Mouse (Mus musculus) lung, adult 2 months (tissue): Measurements from ENCODE around the gene Vmn1r197. TPM values are rescaled to one million over a fixed set of nuclear protein-coding genes. Genes with fewer than 3 reads are reported as not detected.
"Not testable (repeated sequence)": the region's sequence is repeated elsewhere in the genome, so short reads cannot be mapped to it uniquely, and the experiment has no call there.

Experiments used
- DNase-seq: peaks from one replicate; pipeline ENCODE4 v3.0.0; 2022
- H3K4me1 ChIP-seq: fragments of 200-500 bp; 2 replicates; pipeline ENCODE4 v1.6.1; 2011; ENCODE audit warnings: low read length; ENCODE audit not compliant: control insufficient read depth, insufficient read depth
- H3K4me3 ChIP-seq: fragments of 200-500 bp; replicated peaks from 2 replicates; pipeline ENCODE3; 2011; ENCODE audit warnings: low read depth, mild to moderate bottlenecking, control low read depth, low read length; ENCODE audit errors: extremely low read depth
- CTCF ChIP-seq: fragments of 200-500 bp; IDR thresholded peaks from 2 replicates; pipeline ENCODE4 v1.5.1; 2011; ENCODE audit warnings: mild to moderate bottlenecking, low read length, control low read depth; ENCODE audit not compliant: insufficient read depth
- POLR2A ChIP-seq: fragments of 200-500 bp; IDR thresholded peaks from 2 replicates; pipeline ENCODE4 v1.6.1; 2011; ENCODE audit warnings: low read depth, mild to moderate bottlenecking, control low read depth, low read length, borderline replicate concordance; ENCODE audit errors: extremely low read depth
- WGBS: fragments of 180-500 bp; shearing (Covaris S2); methylation state at CpG from one replicate; pipeline ENCODE4 v1.1.7; 2018; 5-methylcytosine and 5-hydroxymethylcytosine counted together
- polyA plus RNA-seq: library from polyadenylated mRNA; depleted of rRNA; stranded (reverse); fragments of >200 nt; gene quantifications from 2 replicates; pipeline ENCODE4 v1.2.3, GENCODE M21; 2012; rRNA removed

The Vmn1r197 gene
- polyA plus RNA-seq, 1 experiment = not detected

GRCm38 (mm10) chr13:22350813-22351212, 26.4 kb downstream of the Vmn1r197 start:
- no peak for TF ChIP-seq POLR2A
- no peak for TF ChIP-seq CTCF
- no peak for DNase-seq
- 80% methylated on average over 1 of the region's 1 CpGs for WGBS
- Histone ChIP-seq H3K4me3 (no peak overlapping the region), H3K4me1 (no peaks in the 10 kb centered on the region)

DNA sequence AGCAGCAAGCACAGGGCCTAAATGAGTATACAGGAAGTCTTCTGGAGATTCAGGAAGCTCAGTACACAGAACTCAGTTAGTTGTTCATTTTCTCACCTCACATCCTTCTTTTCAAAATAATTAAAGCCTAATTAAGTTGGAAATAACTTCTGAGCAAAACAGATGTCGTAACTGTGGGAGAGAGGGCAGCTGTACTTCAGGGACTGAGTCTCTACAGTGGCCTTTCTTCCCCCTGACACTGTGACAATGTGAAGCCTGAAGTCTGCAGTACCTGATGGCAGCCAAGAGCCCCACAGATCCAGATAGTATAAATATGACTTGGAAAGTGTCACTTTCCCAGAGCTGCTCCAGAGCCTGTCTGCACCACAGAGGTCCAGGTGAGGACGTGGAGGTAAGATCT, 55.1 kb downstream of the Vmn1r197 start, which contains the start of gene Vmn1r199:
Gene Vmn1r199, plus strand, starts transcription at position 301 of the 400 bp plus-strand sequence.
- H3K4me3 ChIP-seq = no peak within 1 kb of the TSS
- H3K4me1 ChIP-seq = no peaks in the 10 kb centered on the region
- no peak for TF ChIP-seq CTCF
- no peak for TF ChIP-seq POLR2A
- WGBS = 58% methylated on average over 2 of the region's 2 CpGs
- no peak for DNase-seq

DNA sequence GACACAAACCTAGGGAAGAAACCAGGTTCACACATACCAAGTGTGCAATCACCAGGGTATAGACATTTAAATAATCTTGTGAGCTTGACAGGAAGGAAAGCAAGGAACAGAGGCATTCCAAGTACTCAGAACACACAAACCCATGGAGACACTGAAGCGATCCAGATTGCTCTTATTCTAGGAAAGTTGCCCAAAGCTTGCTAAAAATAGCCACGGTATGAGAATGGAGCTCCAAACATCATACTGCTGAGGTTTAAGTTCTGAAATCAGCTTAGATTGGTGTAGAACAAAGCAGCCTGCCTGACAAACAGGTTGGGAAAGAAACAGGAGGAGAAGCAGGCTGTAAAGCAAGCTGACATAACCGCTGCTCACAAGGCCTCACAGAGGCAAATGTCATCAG, 56.7 kb downstream of the Vmn1r197 start:
- not testable (repeated sequence) for DNase-seq, H3K4me1 ChIP-seq, H3K4me3 ChIP-seq
- WGBS = 46% methylated on average over 3 of the region's 3 CpGs

Other genes with a start within 250 kb of the Vmn1r197 start
- not detected in 2 replicates for gene Vmn1r188, start 240.1 kb upstream of the Vmn1r197 start, polyA plus RNA-seq
- not detected in 2 replicates for gene Vmn1r189, start 218.8 kb upstream of the Vmn1r197 start, polyA plus RNA-seq
- not detected in 2 replicates for gene Vmn1r191, start 140.6 kb upstream of the Vmn1r197 start, polyA plus RNA-seq
- not detected in 2 replicates for gene Vmn1r192, start 133.4 kb upstream of the Vmn1r197 start, polyA plus RNA-seq
- not detected in 2 replicates for gene Vmn1r193, start 101.4 kb upstream of the Vmn1r197 start, polyA plus RNA-seq
- gene Vmn1r194, start 80.4 kb upstream of the Vmn1r197 start, polyA plus RNA-seq = not detected in 2 replicates
- not detected in 2 replicates for gene Vmn1r195, start 54.1 kb upstream of the Vmn1r197 start, polyA plus RNA-seq
- not detected in 2 replicates for gene Vmn1r196, start 34.7 kb upstream of the Vmn1r197 start, polyA plus RNA-seq
- gene Vmn1r198, start 25.8 kb downstream of the Vmn1r197 start, polyA plus RNA-seq = not detected in 2 replicates
- not detected in 2 replicates for gene Vmn1r199, start 55.2 kb downstream of the Vmn1r197 start, polyA plus RNA-seq
- gene Vmn1r200, start 65.8 kb downstream of the Vmn1r197 start, polyA plus RNA-seq = not detected in 2 replicates
- not detected in 2 replicates for gene Vmn1r201, start 147.3 kb downstream of the Vmn1r197 start, polyA plus RNA-seq
- gene Vmn1r202, start 180.8 kb downstream of the Vmn1r197 start, polyA plus RNA-seq = 0.02 TPM in 1 of 2 replicates, not detected in the other
- gene Vmn1r203, start 193.5 kb downstream of the Vmn1r197 start, polyA plus RNA-seq = not detected in 2 replicates
- gene Vmn1r204, start 228.6 kb downstream of the Vmn1r197 start, polyA plus RNA-seq = not detected in 2 replicates